Mouse (Mus musculus): Measurements from ENCODE around the gene E330021D16Rik.

DNA sequence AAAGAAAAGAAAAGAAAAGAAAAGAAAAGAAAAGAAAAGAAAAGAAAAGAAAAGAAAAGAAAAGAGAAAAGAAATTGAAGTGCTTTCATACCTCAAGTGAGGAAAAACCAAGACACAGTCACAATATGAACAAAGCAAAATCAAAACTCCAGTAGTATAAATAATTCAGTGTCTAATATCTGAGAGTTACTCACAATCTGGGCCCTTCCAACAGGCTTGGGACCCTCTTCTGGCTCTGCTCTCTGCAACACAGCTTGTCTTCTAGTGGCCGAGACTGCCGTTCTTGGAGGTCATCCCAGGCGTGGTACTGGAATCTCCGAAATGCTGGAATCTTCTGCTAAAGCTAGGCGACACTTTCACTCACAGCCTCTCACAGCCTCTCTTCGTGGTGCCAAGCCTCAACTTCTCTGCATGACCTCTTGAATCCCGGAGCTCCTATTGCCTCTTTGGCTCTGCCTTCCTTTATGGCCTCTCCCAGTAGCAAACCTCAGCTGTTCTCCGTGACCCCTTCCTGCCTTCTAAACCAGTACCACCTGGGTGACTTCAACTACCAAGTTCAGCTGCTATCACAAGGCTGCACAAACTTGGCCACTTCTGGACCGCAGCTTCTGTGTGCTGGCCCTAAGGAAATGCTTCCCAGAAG lies at the start of gene E330021D16Rik:
- TF ChIP-seq POLR2A (IDR thresholded peaks at IDR 0.05; ENCODE audit: insufficient read length, low read depth) (no peak), USF1 (IDR thresholded peaks at IDR 0.05; ENCODE audit: low read depth) (no peak), SRF (IDR thresholded peaks at IDR 0.05; ENCODE audit: control insufficient read depth, insufficient read length, low read depth) (no peak), MYOD1 (IDR thresholded peaks at IDR 0.05; ENCODE audit: control insufficient read depth in 1 of 3, insufficient read length in 2 of 3, low read depth in 2 of 3) (no peak), POLR2AphosphoS2 (IDR thresholded peaks at IDR 0.05; ENCODE audit: insufficient read length, low read depth) (no peak)
